Mouse (Mus musculus): ENCODE measurements around the gene Clstn2. TPM values are rescaled to one million over a fixed set of nuclear protein-coding genes. Genes with fewer than 3 reads are reported as not detected.

The Clstn2 gene
- total and polyA plus RNA-seq, 2 experiments = 0.28 to 0.31 TPM

DNA sequence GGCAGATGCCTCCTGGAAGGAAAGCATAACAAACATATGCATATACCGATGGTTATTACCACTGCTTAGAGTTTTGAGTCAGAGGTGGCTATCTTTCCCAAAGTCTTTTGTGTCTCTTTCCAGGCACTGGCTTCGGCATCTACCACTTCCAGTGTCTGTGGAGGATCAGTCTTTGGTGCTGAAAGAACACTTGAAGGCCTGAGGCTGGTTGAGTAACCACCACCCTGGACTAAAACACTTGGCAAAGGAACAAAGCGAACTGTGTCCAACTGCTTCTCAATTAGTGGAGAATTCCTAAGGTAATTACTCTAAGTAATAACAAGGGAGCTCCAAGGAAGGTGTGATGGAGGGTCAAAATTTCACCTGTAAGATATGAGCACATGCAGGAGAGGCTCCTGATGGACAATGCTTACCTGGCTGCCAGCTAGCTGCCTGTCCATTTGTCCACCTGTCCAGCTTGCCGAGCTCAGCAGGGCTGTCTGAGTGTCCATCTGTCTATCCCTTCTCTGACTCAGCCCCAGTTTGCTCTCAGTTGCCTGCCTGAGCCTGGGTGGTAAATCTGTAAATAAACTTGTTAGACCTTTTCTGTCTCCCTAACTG is 346.1 kb downstream of the Clstn2 start:
- Histone ChIP-seq H3K4me1 (ENCODE audit: control insufficient read depth, insufficient read depth, low read length) (no peaks in the 10 kb centered on the region), H3K4me3 (ENCODE audit: insufficient read depth, low read depth, low read length) (no peak overlapping the region), H3K9ac (ENCODE audit: low read depth, low read length) (no peak overlapping the region), H3K27me3 (ENCODE audit: control insufficient read depth, insufficient read depth, low read length) (no peaks in the 10 kb centered on the region), H3K79me2 (ENCODE audit: control insufficient read depth, insufficient read depth, low read length) (no peaks in the 10 kb centered on the region), H3K36me3 (ENCODE audit: control insufficient read depth, insufficient read depth, low read length) (no peaks in the 10 kb centered on the region), H3K27ac (replicated peaks; ENCODE audit: insufficient read depth, low read depth, low read length) (no peak overlapping the region)
- 89% methylated on average over 4 of the region's 4 CpGs for WGBS
- DNase-seq (ENCODE audit: extremely low read depth, low read depth, low spot score) = no peak
- TF ChIP-seq POLR2A (IDR thresholded peaks at IDR 0.05; ENCODE audit: extremely low read depth, insufficient read depth, low read length) (no peak), CTCF (IDR thresholded peaks at IDR 0.05; ENCODE audit: low read depth, low read length) (no peak)

- no peak for TF ChIP-seq CTCF (IDR thresholded peaks at IDR 0.05; ENCODE audit: low read depth, low read length)
- TF ChIP-seq POLR2A (IDR thresholded peaks at IDR 0.05; ENCODE audit: extremely low read depth, insufficient read depth, low read length) = no peak
- H3K9ac ChIP-seq (ENCODE audit: low read depth, low read length) = no peak overlapping the region
- no peaks in the 10 kb centered on the region for H3K36me3 ChIP-seq (ENCODE audit: control insufficient read depth, insufficient read depth, low read length)
- no peaks in the 10 kb centered on the region for H3K27me3 ChIP-seq (ENCODE audit: control insufficient read depth, insufficient read depth, low read length)
- H3K79me2 ChIP-seq (ENCODE audit: control insufficient read depth, insufficient read depth, low read length) = no peaks in the 10 kb centered on the region
- WGBS = 84% methylated on average over 4 of the region's 4 CpGs
- no peak for DNase-seq (ENCODE audit: extremely low read depth, low read depth, low spot score)
- no peak overlapping the region for H3K27ac ChIP-seq (replicated peaks; ENCODE audit: insufficient read depth, low read depth, low read length)
- no peaks in the 10 kb centered on the region for H3K4me1 ChIP-seq (ENCODE audit: control insufficient read depth, insufficient read depth, low read length)
- no peak overlapping the region for H3K4me3 ChIP-seq (ENCODE audit: insufficient read depth, low read depth, low read length)
Observed at GRCm38 (mm10) chr9:97685664-97686063, 347.3 kb downstream of the Clstn2 start.

- Histone ChIP-seq H3K27ac (replicated peaks; ENCODE audit: insufficient read depth, low read depth, low read length) (no peak overlapping the region), H3K9ac (ENCODE audit: low read depth, low read length) (no peak overlapping the region), H3K4me3 (ENCODE audit: insufficient read depth, low read depth, low read length) (no peak overlapping the region), H3K79me2 (ENCODE audit: control insufficient read depth, insufficient read depth, low read length) (no peaks in the 10 kb centered on the region), H3K36me3 (ENCODE audit: control insufficient read depth, insufficient read depth, low read length) (no peaks in the 10 kb centered on the region), H3K27me3 (ENCODE audit: control insufficient read depth, insufficient read depth, low read length) (no peaks in the 10 kb centered on the region), H3K4me1 (ENCODE audit: control insufficient read depth, insufficient read depth, low read length) (no peaks in the 10 kb centered on the region)
- DNase-seq (ENCODE audit: extremely low read depth, low read depth, low spot score) = no peak
- TF ChIP-seq POLR2A (IDR thresholded peaks at IDR 0.05; ENCODE audit: extremely low read depth, insufficient read depth, low read length) = no peak
- no peak for TF ChIP-seq CTCF (IDR thresholded peaks at IDR 0.05; ENCODE audit: low read depth, low read length)
Observed at GRCm38 (mm10) chr9:97679878-97680277, 353.1 kb downstream of the Clstn2 start.

- Histone ChIP-seq H3K79me2 (ENCODE audit: control insufficient read depth, insufficient read depth, low read length) (no peaks in the 10 kb centered on the region), H3K27me3 (ENCODE audit: control insufficient read depth, insufficient read depth, low read length) (no peaks in the 10 kb centered on the region), H3K4me3 (ENCODE audit: insufficient read depth, low read depth, low read length) (no peak overlapping the region), H3K4me1 (ENCODE audit: control insufficient read depth, insufficient read depth, low read length) (no peaks in the 10 kb centered on the region), H3K27ac (replicated peaks; ENCODE audit: insufficient read depth, low read depth, low read length) (no peak overlapping the region), H3K9ac (ENCODE audit: low read depth, low read length) (no peak overlapping the region), H3K36me3 (ENCODE audit: control insufficient read depth, insufficient read depth, low read length) (no peaks in the 10 kb centered on the region)
- WGBS = 60% methylated on average over 4 of the region's 4 CpGs
- TF ChIP-seq POLR2A (IDR thresholded peaks at IDR 0.05; ENCODE audit: extremely low read depth, insufficient read depth, low read length) = no peak
- no peak for TF ChIP-seq CTCF (IDR thresholded peaks at IDR 0.05; ENCODE audit: low read depth, low read length)
- DNase-seq (ENCODE audit: extremely low read depth, low read depth, low spot score) = no peak
Observed at GRCm38 (mm10) chr9:97679106-97679505, 353.9 kb downstream of the Clstn2 start.

GRCm38 (mm10) chr9:97677075-97677474 is 355.9 kb downstream of the Clstn2 start:
- Histone ChIP-seq H3K27ac (replicated peaks; ENCODE audit: insufficient read depth, low read depth, low read length) (no peak overlapping the region), H3K36me3 (ENCODE audit: control insufficient read depth, insufficient read depth, low read length) (no peaks in the 10 kb centered on the region), H3K4me3 (ENCODE audit: insufficient read depth, low read depth, low read length) (no peak overlapping the region), H3K9ac (ENCODE audit: low read depth, low read length) (no peak overlapping the region), H3K79me2 (ENCODE audit: control insufficient read depth, insufficient read depth, low read length) (no peaks in the 10 kb centered on the region), H3K27me3 (ENCODE audit: control insufficient read depth, insufficient read depth, low read length) (no peaks in the 10 kb centered on the region), H3K4me1 (ENCODE audit: control insufficient read depth, insufficient read depth, low read length) (no peaks in the 10 kb centered on the region)
- TF ChIP-seq CTCF (IDR thresholded peaks at IDR 0.05; ENCODE audit: low read depth, low read length) (no peak), POLR2A (IDR thresholded peaks at IDR 0.05; ENCODE audit: extremely low read depth, insufficient read depth, low read length) (no peak)
- no peak for DNase-seq (ENCODE audit: extremely low read depth, low read depth, low spot score)
- WGBS = 58% methylated on average over 3 of the region's 3 CpGs

DNA sequence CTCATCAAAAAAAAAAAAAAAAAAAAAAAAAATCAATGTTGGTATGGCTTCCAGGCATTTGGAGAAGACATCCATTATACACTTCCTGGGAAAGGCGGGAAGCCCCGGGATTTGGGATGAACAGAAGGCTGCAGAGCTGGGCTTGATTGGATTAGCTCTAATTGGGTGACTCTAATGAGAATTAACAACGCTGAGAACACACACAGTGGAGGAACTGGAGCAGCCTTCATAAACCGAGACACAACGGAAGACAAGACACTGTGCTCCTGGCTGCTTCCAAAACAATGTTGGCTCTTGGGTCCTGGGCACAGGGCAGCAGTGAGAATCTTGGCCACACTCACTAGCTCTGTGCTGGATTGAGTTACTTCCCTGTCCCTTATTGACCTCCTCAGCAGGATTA is 360.3 kb downstream of the Clstn2 start:
- Histone ChIP-seq H3K27me3 (ENCODE audit: control insufficient read depth, insufficient read depth, low read length) (no peaks in the 10 kb centered on the region), H3K4me3 (ENCODE audit: insufficient read depth, low read depth, low read length) (no peak overlapping the region), H3K9ac (ENCODE audit: low read depth, low read length) (no peak overlapping the region), H3K79me2 (ENCODE audit: control insufficient read depth, insufficient read depth, low read length) (no peaks in the 10 kb centered on the region), H3K36me3 (ENCODE audit: control insufficient read depth, insufficient read depth, low read length) (no peaks in the 10 kb centered on the region), H3K27ac (replicated peaks; ENCODE audit: insufficient read depth, low read depth, low read length) (no peak overlapping the region), H3K4me1 (ENCODE audit: control insufficient read depth, insufficient read depth, low read length) (no peaks in the 10 kb centered on the region)
- TF ChIP-seq CTCF (IDR thresholded peaks at IDR 0.05; ENCODE audit: low read depth, low read length) (no peak), POLR2A (IDR thresholded peaks at IDR 0.05; ENCODE audit: extremely low read depth, insufficient read depth, low read length) (no peak)
- 72% methylated on average over 5 of the region's 5 CpGs for WGBS
- DNase-seq (ENCODE audit: extremely low read depth, low read depth, low spot score) = no peak

Data from liver, adult 2 months (tissue).